17 mouse cellular contexts compared by ENCODE assay signal in genomic region chr16:18214858-18215257, GRCm38 (mm10). TPM values are rescaled to one million over a fixed set of nuclear protein-coding genes. Genes with fewer than 3 reads are reported as not detected.
DNase-seq lines count a peak whose midpoint lies in the region; ATAC-seq lines count a peak whose summit lies in the region.
"Had no signal": no experiment of that assay in that cellular context is flagged by ENCODE, and none has a peak within 500 bp of the region (broad histone marks: within the 10 kb centered on the region; RNA-seq: fewer than 3 reads in every experiment).

No protein-coding gene starts in this region.

- H3K4me2 ChIP-seq in heart, embryonic 13.5 days, result peak overlapping the region; percentile 16; the same call in 1 of the 2 replicates
- peak overlapping the region; percentile 41 for H3K4me2 ChIP-seq in forebrain, embryonic 14.5 days (ENCODE audit: low read length)
- H3K4me2 ChIP-seq: embryonic facial prominence, embryonic 15.5 days; liver, embryonic 11.5 days had no signal

- H3K36me3 ChIP-seq in heart, embryonic 13.5 days, result no peaks in the 10 kb centered on the region
- H3K36me3 ChIP-seq in forebrain, embryonic 14.5 days (ENCODE audit: control insufficient read depth, insufficient read depth, low read length), result no peaks in the 10 kb centered on the region
- H3K36me3 ChIP-seq in midbrain, embryonic 10.5 days, result no peaks in the 10 kb centered on the region
- H3K36me3 ChIP-seq: embryonic facial prominence, embryonic 15.5 days had no signal

- H3K27me3 ChIP-seq in heart, embryonic 13.5 days (replicated peaks), result peaks cover 18% of the 10 kb centered on the region
- no peaks in the 10 kb centered on the region for H3K27me3 ChIP-seq in forebrain, embryonic 14.5 days (replicated peaks; ENCODE audit: control insufficient read depth, insufficient read depth, low read length)
- peaks cover 18% of the 10 kb centered on the region; the same call in 1 of the 2 replicates for H3K27me3 ChIP-seq in midbrain, embryonic 10.5 days (ENCODE audit: low read depth, poor library complexity, severe bottlenecking)
- H3K27me3 ChIP-seq: embryonic facial prominence, embryonic 15.5 days had no signal

- peak overlapping the region; percentile 42 for H3K9ac ChIP-seq in heart, embryonic 13.5 days
- peak overlapping the region; percentile 48 for H3K9ac ChIP-seq in forebrain, embryonic 14.5 days (ENCODE audit: low read length)
- H3K9ac ChIP-seq: embryonic facial prominence, embryonic 15.5 days had no signal

- no peak for ATAC-seq in heart, embryonic 13.5 days (ENCODE audit: extremely low read depth, insufficient number of reproducible peaks, low FRiP score, low TSS enrichment)
- no peak for ATAC-seq in forebrain, embryonic 14.5 days

- WGBS in heart, embryonic 13.5 days, result 44% methylated on average over 7 of the region's 7 CpGs
- WGBS in forebrain, embryonic 14.5 days, result 63% methylated on average over 7 of the region's 7 CpGs
- WGBS in midbrain, embryonic 10.5 days, result 89% methylated on average over 7 of the region's 7 CpGs

- H3K9me3 ChIP-seq in heart, embryonic 13.5 days, result no peaks in the 10 kb centered on the region
- H3K9me3 ChIP-seq in forebrain, embryonic 14.5 days (replicated peaks; ENCODE audit: control insufficient read depth, low read length), result no peaks in the 10 kb centered on the region
- H3K9me3 ChIP-seq in midbrain, embryonic 10.5 days (replicated peaks), result no peaks in the 10 kb centered on the region
- H3K9me3 ChIP-seq: embryonic facial prominence, embryonic 15.5 days had no signal

- peak overlapping the region; percentile 61 for H3K27ac ChIP-seq in heart, embryonic 13.5 days (replicated peaks)
- peak overlapping the region; percentile 81 for H3K27ac ChIP-seq in forebrain, embryonic 14.5 days (ENCODE audit: low read depth, low read length)
- peak overlapping the region; percentile 82 for H3K27ac ChIP-seq in midbrain, embryonic 10.5 days (replicated peaks)
- H3K27ac ChIP-seq: embryonic facial prominence, embryonic 15.5 days had no signal

- no peak for DNase-seq in heart, postnatal 36 days
- DNase-seq in brain, adult 2 months (ENCODE audit: low read depth, low spot score), result peak; percentile 48
- DNase-seq in forebrain, embryonic 14.5 days (ENCODE audit: low spot score), result no peak
- no peak for DNase-seq in midbrain, embryonic 10.5 days (ENCODE audit: low spot score)
- DNase-seq in spleen, postnatal 4 days (ENCODE audit: low spot score in 2 of 2), result no peak
- no peak for DNase-seq in spleen, postnatal 10 days (ENCODE audit: low spot score in 2 of 2)
- no peak for DNase-seq in kidney, adult 9 months
- DNase-seq: adrenal gland, postnatal 10 days; cerebellum, adult 2 months; gastrocnemius, postnatal 14 days; kidney, adult 18-20 months; thymus, postnatal 36 days had no signal

- peaks cover 35% of the 10 kb centered on the region for H3K4me1 ChIP-seq in heart, embryonic 13.5 days
- H3K4me1 ChIP-seq in forebrain, embryonic 14.5 days (ENCODE audit: control insufficient read depth, insufficient read depth, low read length), result peaks cover 14% of the 10 kb centered on the region
- peaks cover 50% of the 10 kb centered on the region for H3K4me1 ChIP-seq in midbrain, embryonic 10.5 days

- intact Hi-C loops in heart, postnatal 36 days (cut with DNase I), result no loop called here

- no peak overlapping the region for H3K4me3 ChIP-seq in heart, embryonic 13.5 days
- peak overlapping the region; percentile 14 for H3K4me3 ChIP-seq in forebrain, embryonic 14.5 days (ENCODE audit: low read depth, low read length)
- peak overlapping the region; percentile 27; the same call in 1 of the 2 replicates for H3K4me3 ChIP-seq in midbrain, embryonic 10.5 days
- H3K4me3 ChIP-seq: embryonic facial prominence, embryonic 15.5 days had no signal

RNA-seq across cellular contexts. Expression of gene Ccdc188, which starts 2.8 kb away (rescaled TPM):
- polyA plus RNA-seq in heart, embryonic 13.5 days (2015; fragmentation: Nextera tagmentation; extraction: Ambion mirVana), result not detected in 2 replicates
- total RNA-seq in heart, postnatal 36 days (2021), result not detected
- polyA plus RNA-seq in forebrain, embryonic 14.5 days (2014; fragmentation: Nextera tagmentation; extraction: Ambion mirVana), result 0.13 and 0.16 TPM in 2 replicates
- not detected in 2 replicates for polyA plus RNA-seq in midbrain, embryonic 10.5 days (2016; fragmentation: Nextera tagmentation; extraction: Ambion mirVana)
- total RNA-seq: adrenal gland, postnatal 10 days; gastrocnemius, postnatal 14 days; layer of hippocampus, postnatal 10 days; megakaryocyte progenitor cell, adult 5-6 weeks had no signal
- polyA plus RNA-seq: cerebellum, adult 2 months; embryonic facial prominence, embryonic 15.5 days; liver, embryonic 11.5 days had no signal

RNA-seq across cellular contexts. Expression of gene Zdhhc8, which starts 20.1 kb away (rescaled TPM):
- polyA plus RNA-seq in heart, embryonic 13.5 days (2015; fragmentation: Nextera tagmentation; extraction: Ambion mirVana), result 20.7 and 22.1 TPM in 2 replicates
- 10 to 100 TPM; 19.7 to 21.5 TPM for total RNA-seq in heart, postnatal 36 days (2021)
- polyA plus RNA-seq in forebrain, embryonic 14.5 days (2014; fragmentation: Nextera tagmentation; extraction: Ambion mirVana), result 5.9 and 10.2 TPM in 2 replicates
- 9.4 and 11.3 TPM in 2 replicates for polyA plus RNA-seq in midbrain, embryonic 10.5 days (2016; fragmentation: Nextera tagmentation; extraction: Ambion mirVana)

RNA-seq across cellular contexts. Expression of gene Trmt2a, which starts 33.6 kb away (rescaled TPM):
- polyA plus RNA-seq in heart, embryonic 13.5 days (2015; fragmentation: Nextera tagmentation; extraction: Ambion mirVana), result 62.3 and 66.2 TPM in 2 replicates
- 10 to 100 TPM; 16.1 to 19.8 TPM for total RNA-seq in heart, postnatal 36 days (2021)
- polyA plus RNA-seq in forebrain, embryonic 14.5 days (2014; fragmentation: Nextera tagmentation; extraction: Ambion mirVana), result 95.0 and 95.4 TPM in 2 replicates
- polyA plus RNA-seq in midbrain, embryonic 10.5 days (2016; fragmentation: Nextera tagmentation; extraction: Ambion mirVana), result 127 and 132 TPM in 2 replicates

RNA-seq across cellular contexts. Expression of gene Ranbp1, which starts 33.7 kb away (rescaled TPM):
- polyA plus RNA-seq in heart, embryonic 13.5 days (2015; fragmentation: Nextera tagmentation; extraction: Ambion mirVana), result 409 and 412 TPM in 2 replicates
- total RNA-seq in heart, postnatal 36 days (2021), result 10 to 100 TPM; 34.5 to 42.1 TPM
- 527 and 537 TPM in 2 replicates for polyA plus RNA-seq in forebrain, embryonic 14.5 days (2014; fragmentation: Nextera tagmentation; extraction: Ambion mirVana)
- polyA plus RNA-seq in midbrain, embryonic 10.5 days (2016; fragmentation: Nextera tagmentation; extraction: Ambion mirVana), result 1,186 and 1,334 TPM in 2 replicates

RNA-seq across cellular contexts. Expression of gene Gm49776, which starts 43.3 kb away (rescaled TPM):
- polyA plus RNA-seq in heart, embryonic 13.5 days (2015; fragmentation: Nextera tagmentation; extraction: Ambion mirVana), result 1.8 and 2.7 TPM in 2 replicates
- total RNA-seq in heart, postnatal 36 days (2021), result not detected
- 1.8 TPM in 1 of 2 replicates, not detected in the other for polyA plus RNA-seq in forebrain, embryonic 14.5 days (2014; fragmentation: Nextera tagmentation; extraction: Ambion mirVana)
- polyA plus RNA-seq in midbrain, embryonic 10.5 days (2016; fragmentation: Nextera tagmentation; extraction: Ambion mirVana), result 1.9 and 2.2 TPM in 2 replicates
- total RNA-seq: adrenal gland, postnatal 10 days; gastrocnemius, postnatal 14 days; layer of hippocampus, postnatal 10 days had no signal
